In the genomic region with DNA sequence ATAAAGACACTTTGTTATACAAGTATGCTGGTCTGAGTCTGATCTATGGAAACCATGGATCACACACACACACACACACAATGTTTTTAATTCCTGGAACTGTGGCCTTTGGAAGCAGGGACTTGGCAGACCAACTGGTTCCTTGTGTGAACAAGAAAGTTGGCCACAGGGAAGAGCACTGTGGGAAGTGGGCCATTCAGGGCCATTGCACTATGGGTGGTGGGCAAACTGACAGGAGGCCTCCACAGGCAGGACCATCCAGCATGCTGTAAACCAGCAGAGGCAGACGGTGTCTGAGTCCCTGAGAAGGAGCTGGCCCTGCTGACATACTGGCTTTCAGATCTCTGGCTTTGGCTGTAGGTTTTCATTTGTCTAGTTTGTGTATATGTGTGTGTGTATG, we compare ENCODE assay signal across 17 mouse cellular contexts. TPM values are rescaled to one million over a fixed set of nuclear protein-coding genes. Genes with fewer than 3 reads are reported as not detected.
"Had no signal": no experiment of that assay in that cellular context is flagged by ENCODE, and none has a peak within 500 bp of the region (broad histone marks: within the 10 kb centered on the region; RNA-seq: fewer than 3 reads in every experiment).

No protein-coding gene starts in this region.

- H3K4me3 ChIP-seq: layer of hippocampus, adult 2 months; left cerebral cortex, adult 2 months; limb, embryonic 12.5 days; liver, embryonic 13.5 days; lung, embryonic 15.5 days; megakaryocyte, embryonic 14.5 days had no signal

- H3K27ac ChIP-seq: layer of hippocampus, adult 2 months; left cerebral cortex, adult 2 months; limb, embryonic 12.5 days; liver, embryonic 13.5 days; lung, embryonic 15.5 days; macrophage; stomach, postnatal 0 days had no signal

- DNase-seq: kidney, postnatal 10 days; kidney, postnatal 4 days; liver; liver, embryonic 13.5 days; liver, postnatal 0 days; lung, postnatal 14 days; thymus, postnatal 14 days had no signal

- H3K4me1 ChIP-seq: limb, embryonic 12.5 days; liver, embryonic 13.5 days; megakaryocyte, embryonic 14.5 days had no signal

- H3K27me3 ChIP-seq: limb, embryonic 12.5 days; liver, embryonic 13.5 days; lung, embryonic 15.5 days had no signal

- H3K9ac ChIP-seq: limb, embryonic 12.5 days; liver, embryonic 13.5 days; liver, postnatal 0 days; lung, embryonic 15.5 days had no signal

- H3K4me2 ChIP-seq: limb, embryonic 12.5 days; liver, embryonic 13.5 days; lung, embryonic 15.5 days; midbrain, embryonic 11.5 days had no signal

- H3K9me3 ChIP-seq: limb, embryonic 12.5 days; liver, embryonic 13.5 days; lung, embryonic 15.5 days; megakaryocyte, embryonic 14.5 days had no signal

- ATAC-seq: liver, postnatal 0 days; midbrain, embryonic 16.5 days had no signal

RNA-seq across cellular contexts. Expression of a gene that starts 45.8 kb away (rescaled TPM):
- polyA plus RNA-seq: kidney, embryonic 14.5 days; limb, embryonic 12.5 days; liver, embryonic 13.5 days had no signal
